Mouse (Mus musculus): ENCODE results near the gene Cox4i1.
A peak's percentile ranks its signal among the peaks of the same experiment; 100 is the strongest.
"Not testable (repeated sequence)": the region's sequence is repeated elsewhere in the genome, so short reads cannot be mapped to it uniquely, and the experiment has no call there.

Gene Cox4i1

GRCm38 (mm10) chr8:120664566-120664965, 3.5 kb upstream of the Cox4i1 start:
- DNase-seq (ENCODE audit: low spot score in 2 of 2) = no peak

DNA sequence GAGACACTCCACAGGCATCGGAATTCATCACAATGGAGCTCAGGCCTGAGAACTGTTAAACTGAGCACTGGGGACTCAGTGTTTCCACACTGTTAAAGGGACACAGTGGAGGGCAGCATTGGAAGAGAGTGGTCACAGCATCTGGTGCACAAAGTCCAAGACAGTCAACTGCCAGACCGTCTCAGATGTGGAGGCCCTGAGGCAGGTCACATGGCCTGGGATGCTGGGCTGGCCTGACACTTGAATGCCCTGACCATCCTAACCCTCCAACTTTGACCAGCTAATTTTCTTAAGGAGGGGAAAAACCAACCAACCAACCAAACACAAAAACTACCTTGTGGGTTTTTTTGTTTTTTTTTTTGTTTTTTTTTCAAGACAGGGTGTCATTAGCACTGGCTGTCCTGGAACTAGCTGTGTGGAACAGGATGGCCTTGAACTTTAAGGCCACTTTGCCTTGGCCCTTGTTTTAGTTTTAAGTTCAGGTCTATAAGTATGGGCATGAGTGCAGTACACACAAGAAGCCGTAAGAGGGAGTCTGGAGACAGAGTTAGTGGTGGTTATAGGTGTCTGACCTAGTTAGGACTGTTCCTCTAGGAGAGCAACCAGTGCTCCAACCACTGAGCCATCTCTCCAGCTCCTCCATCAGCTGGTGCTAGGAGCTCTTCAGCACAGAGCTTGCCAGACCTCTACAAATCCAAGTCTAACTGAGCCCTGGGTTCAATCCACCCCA, 2.1 kb upstream of the Cox4i1 start:
- no peak for DNase-seq (ENCODE audit: low spot score in 2 of 2)

GRCm38 (mm10) chr8:120666807-120667470, 1.1 kb upstream of the Cox4i1 start:
- DNase-seq (ENCODE audit: low spot score in 2 of 2) = no peak

DNA sequence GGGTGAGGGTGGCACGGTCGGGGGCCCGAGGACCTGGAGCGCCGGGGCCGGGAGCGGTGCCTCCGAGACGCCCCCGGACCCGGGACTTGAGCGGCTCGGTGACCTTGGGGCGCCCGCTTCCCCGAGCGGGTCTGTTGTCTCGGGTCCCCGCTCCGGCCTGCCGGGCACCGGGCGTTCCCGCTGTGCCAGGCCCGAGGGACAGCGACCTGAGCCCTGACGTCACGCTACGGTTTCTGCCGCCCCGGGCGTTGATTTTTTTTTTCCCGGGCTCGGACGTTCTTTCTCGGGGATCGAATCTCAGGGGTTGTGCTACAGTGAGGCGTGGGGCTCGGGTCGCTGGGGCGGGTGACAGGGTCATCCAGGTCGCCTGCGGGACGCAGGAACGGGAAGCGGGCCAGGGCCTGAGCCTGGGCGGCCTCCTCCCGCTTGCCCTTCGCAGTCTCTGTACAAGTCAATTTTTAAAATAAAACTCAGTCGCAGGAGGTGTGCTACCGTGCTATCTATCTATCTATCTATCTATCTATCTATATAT, 418 bp downstream of the Cox4i1 start, which contains the start of gene Emc8:
Gene Emc8 (minus strand): TSS at position 200 of the 532 bp plus-strand sequence.
- DNase-seq (ENCODE audit: low spot score in 2 of 2) = no peak

DNA sequence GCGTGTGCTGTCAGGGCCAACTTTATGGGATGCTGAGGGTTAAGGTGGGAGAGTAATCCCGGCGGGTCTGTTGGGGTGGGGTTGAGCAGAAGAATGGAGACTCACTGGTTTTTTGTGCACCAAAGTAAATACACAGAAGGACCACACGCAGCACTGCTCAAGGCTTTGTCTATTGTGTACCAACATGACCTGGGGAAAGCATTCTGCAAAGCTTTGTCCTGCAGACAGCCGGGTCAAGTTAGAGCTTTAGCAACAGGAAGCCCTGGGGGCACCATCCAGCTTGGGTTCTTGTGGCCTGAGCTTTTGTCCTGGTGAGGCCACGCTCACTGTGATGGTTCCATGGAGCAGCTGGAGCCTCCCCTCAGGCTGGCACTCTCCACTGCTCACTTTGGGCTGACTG, 3.8 kb downstream of the Cox4i1 start:
- no peak for DNase-seq (ENCODE audit: low spot score in 2 of 2)

GRCm38 (mm10) chr8:120672626-120673229, 4.7 kb downstream of the Cox4i1 start:
- DNase-seq (ENCODE audit: low spot score in 2 of 2) = no peak

GRCm38 (mm10) chr8:120673298-120673697, 5.3 kb downstream of the Cox4i1 start:
- no peak for DNase-seq (ENCODE audit: low spot score in 2 of 2)

- DNase-seq (ENCODE audit: low spot score in 2 of 2) = no peak
Observed at GRCm38 (mm10) chr8:120675718-120676117, 7.7 kb downstream of the Cox4i1 start.

- peak; percentile 61 to 70 for DNase-seq (ENCODE audit: low spot score in 2 of 2)
Observed at GRCm38 (mm10) chr8:120678447-120678846, 10.4 kb downstream of the Cox4i1 start.

GRCm38 (mm10) chr8:120679629-120680387, 11.8 kb downstream of the Cox4i1 start:
- no peak for DNase-seq (ENCODE audit: low spot score in 2 of 2)

- DNase-seq (ENCODE audit: low spot score in 2 of 2) = not testable (repeated sequence)
Observed at GRCm38 (mm10) chr8:120680405-120680804, 12.4 kb downstream of the Cox4i1 start.

DNA sequence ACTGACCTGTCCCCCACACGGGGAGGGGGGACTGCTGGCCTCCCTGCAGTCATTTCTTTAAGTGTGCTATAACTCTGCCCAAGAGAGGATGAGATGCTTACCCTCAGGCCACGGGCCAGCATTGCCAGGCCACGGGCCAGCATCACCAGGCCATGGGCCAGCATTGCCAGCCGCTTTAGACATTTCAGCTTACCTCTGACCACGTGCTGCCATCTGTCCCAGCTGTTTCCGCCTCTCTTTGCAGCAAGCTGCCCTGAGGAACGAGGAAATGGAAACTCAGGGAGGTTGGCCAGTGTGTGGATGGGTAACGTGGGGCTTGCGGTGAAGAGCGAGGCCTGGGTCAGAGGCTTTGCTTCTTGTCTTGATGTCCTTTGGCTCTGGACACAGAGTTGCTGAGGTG, 13.1 kb downstream of the Cox4i1 start:
- no peak for DNase-seq (ENCODE audit: low spot score in 2 of 2)

- no peak for DNase-seq (ENCODE audit: low spot score in 2 of 2)
Observed at GRCm38 (mm10) chr8:120683602-120684001, 15.6 kb downstream of the Cox4i1 start.

- no peak for DNase-seq (ENCODE audit: low spot score in 2 of 2)
Observed at GRCm38 (mm10) chr8:120684082-120684481, 16.1 kb downstream of the Cox4i1 start.

GRCm38 (mm10) chr8:120685097-120685496, 17.1 kb downstream of the Cox4i1 start:
- DNase-seq (ENCODE audit: low spot score in 2 of 2) = no peak

DNA sequence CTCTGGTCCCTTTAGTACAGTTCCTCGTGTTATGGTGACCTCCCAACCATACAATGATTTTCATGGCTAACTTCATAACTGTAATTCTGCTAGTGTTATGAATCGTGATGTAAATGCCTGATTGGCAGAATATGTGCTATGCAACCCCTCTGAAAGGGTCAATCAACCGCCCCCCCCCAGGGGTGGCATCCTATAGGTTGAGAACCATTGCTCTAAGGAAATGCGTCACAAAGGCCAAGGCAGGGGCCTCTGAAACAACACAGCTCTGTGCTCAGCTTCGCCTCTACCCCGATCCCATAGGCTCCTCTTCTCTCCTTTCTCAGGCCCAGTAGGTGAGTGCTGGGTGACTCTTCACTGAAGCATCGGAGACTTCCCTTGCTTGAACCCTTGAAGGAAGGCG, 17.6 kb downstream of the Cox4i1 start:
- DNase-seq (ENCODE audit: low spot score in 2 of 2) = no peak

DNA sequence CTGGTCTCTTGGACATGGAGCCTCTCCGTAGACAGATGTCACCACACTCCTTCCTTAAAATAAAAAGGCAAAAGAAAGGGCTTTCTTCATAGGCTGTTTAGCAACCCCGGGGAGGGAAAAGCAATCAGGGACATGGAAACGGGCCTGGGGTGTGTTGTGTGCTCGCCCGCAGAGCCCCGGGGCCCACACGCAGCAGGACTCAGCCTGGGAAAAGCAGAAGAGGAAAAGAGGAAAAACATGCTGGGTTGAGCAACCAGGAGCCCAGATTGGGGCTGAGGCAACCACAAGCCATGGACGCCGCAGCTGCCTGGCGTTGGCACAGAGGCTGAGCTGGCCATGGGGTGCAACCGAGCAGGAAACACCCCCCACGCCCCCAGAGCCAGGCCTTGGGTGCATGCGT, 18.0 kb downstream of the Cox4i1 start:
- DNase-seq (ENCODE audit: low spot score in 2 of 2) = no peak

GRCm38 (mm10) chr8:120686576-120686975, 18.6 kb downstream of the Cox4i1 start:
- DNase-seq (ENCODE audit: low spot score in 2 of 2) = no peak

DNA sequence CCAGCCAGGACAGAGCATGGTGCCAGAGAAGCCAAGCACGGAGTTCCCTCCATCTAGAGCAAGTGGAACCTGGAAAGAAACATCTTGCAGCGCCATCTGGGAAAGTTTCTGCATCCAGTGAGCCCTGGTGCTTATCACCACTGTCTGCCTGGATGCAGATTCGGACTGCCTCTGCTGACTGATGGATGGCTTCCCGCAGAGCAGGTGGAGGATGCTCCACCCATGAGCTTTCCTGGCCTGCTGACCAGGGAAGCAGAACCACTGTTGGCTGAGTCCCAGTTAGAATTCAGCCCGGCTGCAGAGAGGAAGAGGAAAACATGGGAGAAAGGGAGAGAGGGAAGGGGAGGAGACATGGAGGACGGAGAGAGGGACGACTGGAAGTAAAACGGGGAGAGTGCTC, 19.8 kb downstream of the Cox4i1 start:
- no peak for DNase-seq (ENCODE audit: low spot score in 2 of 2)

- DNase-seq (ENCODE audit: low spot score in 2 of 2) = no peak
Observed at GRCm38 (mm10) chr8:120688511-120688910, 20.5 kb downstream of the Cox4i1 start.

DNA sequence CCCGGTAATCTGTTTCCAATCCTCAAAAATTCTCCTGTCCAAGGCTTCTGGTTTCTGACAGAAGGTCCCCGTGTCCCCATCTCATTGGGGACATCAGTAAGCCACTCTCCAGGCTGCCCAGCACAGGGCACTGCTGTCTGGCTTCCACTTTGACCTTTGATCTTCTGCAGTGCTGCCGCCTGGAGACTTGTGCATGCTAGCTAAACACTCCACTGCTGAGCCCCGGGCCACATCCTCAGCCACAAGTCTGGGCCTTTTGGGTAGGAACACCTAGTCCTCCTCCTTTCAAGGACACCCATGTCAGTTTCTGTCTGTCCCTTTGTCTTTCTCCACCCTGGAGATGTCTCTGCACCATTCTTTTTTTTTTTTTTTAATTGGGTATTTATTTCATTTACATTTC, 24.9 kb downstream of the Cox4i1 start:
- DNase-seq (ENCODE audit: low spot score in 2 of 2) = no peak
